Mouse (Mus musculus) G1E (cell line): ENCODE data around the gene Gck. TPM values are rescaled to one million over a fixed set of nuclear protein-coding genes. Genes with fewer than 3 reads are reported as not detected.

Experiments
- ATAC-seq: 2 replicates; pipeline ENCODE4 v1.8.0; 2016; ENCODE audit warnings: mild to moderate bottlenecking; ENCODE audit not compliant: insufficient number of reproducible peaks, poor library complexity, low FRiP score, severe bottlenecking; ENCODE audit errors: extremely low read depth
- DNase-seq: peaks from one replicate; pipeline ENCODE4 v3.0.0; 2012; ENCODE audit warnings: low spot score
- H3K27me3 ChIP-seq: 2 replicates; pipeline ENCODE4 v1.6.1; 2012; ENCODE audit warnings: mild to moderate bottlenecking, low read length, inconsistent platforms; ENCODE audit not compliant: insufficient read depth
- H3K36me3 ChIP-seq: replicated peaks from 2 replicates; pipeline ENCODE3; 2012; ENCODE audit warnings: mild to moderate bottlenecking, inconsistent platforms
- H3K4me1 ChIP-seq: 2 replicates; pipeline ENCODE4 v1.6.1; 2012; ENCODE audit warnings: low read depth, low read length, inconsistent platforms, mixed read lengths; ENCODE audit not compliant: insufficient read depth
- H3K4me3 ChIP-seq: 2 replicates; pipeline ENCODE4 v1.5.1; 2012; ENCODE audit warnings: low read depth, mild to moderate bottlenecking, inconsistent platforms, low read length, moderate library complexity, mixed read lengths
- H3K9me3 ChIP-seq: replicated peaks from 2 replicates; pipeline ENCODE4 v1.6.1; 2012; ENCODE audit warnings: inconsistent platforms
- CTCF ChIP-seq: IDR thresholded peaks from 2 replicates; pipeline ENCODE4 v1.5.1; 2012; ENCODE audit warnings: low read depth, low read length, inconsistent platforms, mixed read lengths
- GATA1 ChIP-seq: IDR thresholded peaks from 2 replicates; pipeline ENCODE4 v1.6.1; 2012; ENCODE audit warnings: borderline replicate concordance, low read length, inconsistent platforms, mixed read lengths
- GATA2 ChIP-seq: IDR thresholded peaks from 2 replicates; pipeline ENCODE4 v1.6.1; 2012; ENCODE audit warnings: low read depth, low read length, inconsistent platforms, borderline replicate concordance
- POLR2AphosphoS5 ChIP-seq: IDR thresholded peaks from 2 replicates; pipeline ENCODE4 v1.6.1; 2012; ENCODE audit warnings: low read depth, low read length, inconsistent platforms; ENCODE audit not compliant: insufficient replicate concordance
- TAL1 ChIP-seq: conservative IDR thresholded peaks from 2 replicates; pipeline ENCODE4 v1.6.1; 2012; ENCODE audit warnings: low read depth, low read length, inconsistent platforms, mixed read lengths
- polyA plus RNA-seq: library from polyadenylated mRNA; stranded (reverse); fragments of >175 nt; gene quantifications from 2 replicates; pipeline ENCODE4 v1.2.3, GENCODE M21; 2012
- total RNA-seq, 2 experiments: library from RNA; stranded (forward) in 1 of 2; stranded (reverse) in 1 of 2; fragments of 200-1000 nt in 1 of 2; fragments of >200 nt in 1 of 2; fragmentation: Nextera tagmentation in 1 of 2; gene quantifications; 2 replicates each; pipeline ENCODE4 v1.2.3; 2014 to 2017

The Gck gene
- total and polyA plus RNA-seq, 3 experiments = 0.11 TPM; not detected in 2

- H3K27me3 ChIP-seq = peaks cover 52% of the 10 kb centered on the region
These were observed 47.5 kb downstream of the Gck start for GRCm38 (mm10) chr11:5902390-5902789.

DNA sequence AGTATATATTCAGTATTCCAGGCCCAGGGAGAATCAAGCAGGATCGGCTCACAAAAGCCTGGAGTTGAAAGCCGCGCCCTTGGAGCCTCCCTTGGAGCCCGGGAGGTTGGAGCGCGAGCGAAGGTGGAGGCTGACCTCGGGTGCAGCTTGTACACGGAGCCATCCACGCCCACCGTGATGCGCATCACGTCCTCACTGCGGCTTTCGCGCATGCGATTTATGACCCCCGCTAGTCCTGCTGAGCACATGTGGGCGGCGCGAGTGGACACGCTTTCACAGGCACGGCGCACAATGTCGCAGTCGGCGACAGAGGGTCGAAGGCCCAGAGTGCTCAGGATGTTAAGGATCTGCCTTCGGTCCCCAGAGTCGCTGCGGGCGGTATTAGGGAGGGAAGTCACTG lies 47.9 kb downstream of the Gck start:
- Histone ChIP-seq H3K4me1 (peaks cover 4% of the 10 kb centered on the region; the same call in 1 of the 2 replicates), H3K9me3 (no peaks in the 10 kb centered on the region), H3K4me3 (no peak overlapping the region), H3K36me3 (no peaks in the 10 kb centered on the region), H3K27me3 (peaks cover 54% of the 10 kb centered on the region)
- ATAC-seq = no peak
- no peak for DNase-seq
- TF ChIP-seq CTCF = no peak
- TF ChIP-seq POLR2AphosphoS5 = no peak
- no peak for TF ChIP-seq GATA2
- TF ChIP-seq TAL1 = no peak
- TF ChIP-seq GATA1 = no peak

More at GRCm38 (mm10) chr11:5902390-5902789, 47.5 kb downstream of the Gck start:
- Histone ChIP-seq H3K36me3 (no peaks in the 10 kb centered on the region), H3K4me3 (no peak overlapping the region), H3K9me3 (no peaks in the 10 kb centered on the region), H3K4me1 (peaks cover 4% of the 10 kb centered on the region; the same call in 1 of the 2 replicates)
- TF ChIP-seq TAL1 (no peak), GATA2 (no peak), POLR2AphosphoS5 (no peak), CTCF (no peak), GATA1 (no peak)
- DNase-seq = no peak
- ATAC-seq = no peak

DNA sequence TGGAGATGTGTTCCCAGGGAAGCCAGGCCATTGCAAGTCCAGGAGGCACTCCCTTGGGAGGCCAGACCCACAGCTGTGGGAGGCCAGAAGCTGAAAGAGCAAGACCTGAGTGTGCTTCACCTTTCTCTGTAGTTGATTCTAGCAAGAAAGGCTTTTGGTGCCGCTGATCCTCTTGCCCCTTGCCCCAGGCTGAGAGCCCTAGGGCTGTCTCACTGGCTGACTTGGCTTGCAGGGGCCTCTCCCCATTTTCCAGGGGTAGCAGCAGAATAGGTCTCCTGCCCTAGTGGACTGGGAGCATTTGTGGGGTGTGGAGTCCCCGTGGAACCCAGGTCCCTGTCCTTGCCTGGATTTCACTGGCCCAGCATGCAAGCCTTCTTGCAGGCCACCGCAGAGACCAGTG lies 48.6 kb downstream of the Gck start:
- ATAC-seq (no peak), DNase-seq (no peak)
- no peak for TF ChIP-seq CTCF
- no peak for TF ChIP-seq GATA2
- no peak for TF ChIP-seq GATA1
- TF ChIP-seq POLR2AphosphoS5 = no peak
- TF ChIP-seq TAL1 = no peak
- Histone ChIP-seq H3K4me1 (peaks cover 4% of the 10 kb centered on the region; the same call in 1 of the 2 replicates), H3K4me3 (no peak overlapping the region), H3K9me3 (no peaks in the 10 kb centered on the region), H3K27me3 (peaks cover 56% of the 10 kb centered on the region), H3K36me3 (no peaks in the 10 kb centered on the region)

GRCm38 (mm10) chr11:5899286-5899685 lies 50.6 kb downstream of the Gck start:
- peaks cover 4% of the 10 kb centered on the region; the same call in 1 of the 2 replicates for H3K4me1 ChIP-seq
- no peaks in the 10 kb centered on the region for H3K9me3 ChIP-seq
- ATAC-seq (no peak), DNase-seq (no peak)
- H3K4me3 ChIP-seq = no peak overlapping the region
- H3K36me3 ChIP-seq = no peaks in the 10 kb centered on the region
- H3K27me3 ChIP-seq = peaks cover 64% of the 10 kb centered on the region
- no peak for TF ChIP-seq TAL1
- TF ChIP-seq GATA2 = no peak
- no peak for TF ChIP-seq POLR2AphosphoS5
- no peak for TF ChIP-seq GATA1
- no peak for TF ChIP-seq CTCF

DNA sequence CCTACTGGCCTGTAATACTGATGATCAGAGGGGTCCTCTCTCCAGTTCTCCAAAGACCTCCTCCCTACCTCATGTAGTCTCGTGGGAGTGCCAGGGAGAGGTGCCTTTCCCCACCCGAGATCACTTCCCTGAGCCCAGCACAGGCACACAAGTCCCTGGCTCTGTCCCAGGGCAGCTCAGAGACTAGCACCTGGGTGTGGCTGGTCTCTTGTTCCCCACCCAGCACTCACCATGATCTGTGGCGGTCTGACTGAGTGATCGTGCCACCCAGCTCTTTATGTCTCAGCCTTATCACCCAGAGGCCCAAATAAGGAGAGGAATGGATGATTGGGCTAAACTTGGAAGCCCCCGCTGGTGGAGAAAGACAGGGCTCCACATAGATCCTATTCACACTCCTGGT lies 51.4 kb downstream of the Gck start, which contains the start of gene Myl7:
TSS of gene Myl7 (minus strand) at position 252 of the 400 bp plus-strand sequence.
- ATAC-seq = no peak
- no peak for DNase-seq
- H3K27me3 ChIP-seq = peaks cover 60% of the 10 kb centered on the region
- no peak for TF ChIP-seq POLR2AphosphoS5
- TF ChIP-seq GATA1 = no peak
- no peak for TF ChIP-seq CTCF
- TF ChIP-seq TAL1 = no peak
- no peak for TF ChIP-seq GATA2
- peaks cover 4% of the 10 kb centered on the region; the same call in 1 of the 2 replicates for H3K4me1 ChIP-seq
- no peaks in the 10 kb centered on the region for H3K36me3 ChIP-seq
- H3K4me3 ChIP-seq = no peak within 1 kb of the TSS
- H3K9me3 ChIP-seq = no peaks in the 10 kb centered on the region

GRCm38 (mm10) chr11:5897839-5898238 lies 52.0 kb downstream of the Gck start:
- no peaks in the 10 kb centered on the region for H3K9me3 ChIP-seq
- no peak for TF ChIP-seq GATA2
- no peak for TF ChIP-seq GATA1
- no peak for TF ChIP-seq POLR2AphosphoS5
- no peak for TF ChIP-seq CTCF
- no peak for TF ChIP-seq TAL1
- H3K4me1 ChIP-seq = peaks cover 4% of the 10 kb centered on the region; the same call in 1 of the 2 replicates
- DNase-seq = no peak
- peaks cover 57% of the 10 kb centered on the region for H3K27me3 ChIP-seq
- H3K4me3 ChIP-seq = no peak overlapping the region
- no peak for ATAC-seq
- H3K36me3 ChIP-seq = no peaks in the 10 kb centered on the region

DNA sequence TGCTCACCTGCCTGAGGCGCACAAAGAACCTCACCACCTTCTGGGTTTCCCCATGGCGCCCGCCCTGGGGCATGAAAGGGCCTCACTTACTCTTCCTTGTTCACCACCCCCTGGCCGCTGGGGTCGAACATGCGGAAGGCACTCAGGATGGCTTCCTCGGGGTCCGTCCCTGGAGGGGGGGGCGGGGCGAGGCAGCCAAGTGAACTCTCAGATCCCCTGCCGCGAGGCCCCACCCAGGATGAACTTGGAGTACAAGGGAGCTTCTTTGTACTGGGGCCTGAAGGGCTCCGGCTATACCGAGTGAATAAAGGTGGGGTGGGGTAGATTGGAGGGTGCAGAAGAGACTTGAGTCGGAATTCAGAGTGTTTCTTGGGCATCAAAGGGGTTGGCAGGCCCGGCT lies 52.7 kb downstream of the Gck start:
- DNase-seq (no peak), ATAC-seq (no peak)
- H3K4me1 ChIP-seq = peaks cover 4% of the 10 kb centered on the region; the same call in 1 of the 2 replicates
- H3K9me3 ChIP-seq = no peaks in the 10 kb centered on the region
- peaks cover 57% of the 10 kb centered on the region for H3K27me3 ChIP-seq
- no peaks in the 10 kb centered on the region for H3K36me3 ChIP-seq
- TF ChIP-seq GATA2 (no peak), CTCF (no peak), TAL1 (no peak), POLR2AphosphoS5 (no peak), GATA1 (no peak)
- H3K4me3 ChIP-seq = no peak overlapping the region
